Mouse (Mus musculus) neural tube, embryonic 12.5 days (tissue): ENCODE measurements around the gene Txk. TPM values are rescaled to one million over a fixed set of nuclear protein-coding genes. Genes with fewer than 3 reads are reported as not detected.

Experiments used
- ATAC-seq: fragments of 200-750 bp; cut with Nextera tagmentation; 2 replicates; pipeline ENCODE4 v1.8.0; 2017; ENCODE audit warnings: low read depth, mild to moderate bottlenecking, moderate TSS enrichment, moderate library complexity; ENCODE audit not compliant: low FRiP score
- H3K27ac ChIP-seq: fragments of 300-500 bp; sonication (generic); 2 replicates; pipeline ENCODE4 v1.5.1; 2016
- H3K27me3 ChIP-seq: fragments of 300-500 bp; sonication (generic); replicated peaks from 2 replicates; pipeline ENCODE4 v1.6.1; 2016; ENCODE audit warnings: mild to moderate bottlenecking
- H3K36me3 ChIP-seq: fragments of 300-500 bp; sonication (generic); 2 replicates; pipeline ENCODE4 v1.6.1; 2016; ENCODE audit warnings: mild to moderate bottlenecking
- H3K4me1 ChIP-seq: fragments of 300-500 bp; sonication (generic); 2 replicates; pipeline ENCODE4 v1.6.1; 2016
- H3K4me2 ChIP-seq: fragments of 300-500 bp; sonication (generic); replicated peaks from 2 replicates; pipeline ENCODE4 v1.6.1; 2016; ENCODE audit warnings: mild to moderate bottlenecking
- H3K4me3 ChIP-seq: fragments of 300-500 bp; sonication (generic); 2 replicates; pipeline ENCODE4 v1.5.1; 2016
- H3K9ac ChIP-seq: fragments of 300-500 bp; sonication (generic); 2 replicates; pipeline ENCODE4 v1.6.1; 2016; ENCODE audit warnings: mild to moderate bottlenecking
- H3K9me3 ChIP-seq: fragments of 300-500 bp; sonication (generic); 2 replicates; pipeline ENCODE4 v1.6.1; 2016; ENCODE audit warnings: mild to moderate bottlenecking
- WGBS: fragments of 180-500 bp; shearing (Covaris S2); methylation state at CpG from one replicate; pipeline ENCODE4 v1.1.7; 2016; 5-methylcytosine and 5-hydroxymethylcytosine counted together
- polyA plus RNA-seq: library from polyadenylated mRNA; unstranded; fragments of >200 nt; fragmentation: Nextera tagmentation; extraction: Ambion mirVana; gene quantifications from 2 replicates; pipeline ENCODE4 v1.2.1, GENCODE M21; 2016

Gene Txk
- polyA plus RNA-seq = 0.13 TPM in 1 of 2 replicates, not detected in the other

DNA sequence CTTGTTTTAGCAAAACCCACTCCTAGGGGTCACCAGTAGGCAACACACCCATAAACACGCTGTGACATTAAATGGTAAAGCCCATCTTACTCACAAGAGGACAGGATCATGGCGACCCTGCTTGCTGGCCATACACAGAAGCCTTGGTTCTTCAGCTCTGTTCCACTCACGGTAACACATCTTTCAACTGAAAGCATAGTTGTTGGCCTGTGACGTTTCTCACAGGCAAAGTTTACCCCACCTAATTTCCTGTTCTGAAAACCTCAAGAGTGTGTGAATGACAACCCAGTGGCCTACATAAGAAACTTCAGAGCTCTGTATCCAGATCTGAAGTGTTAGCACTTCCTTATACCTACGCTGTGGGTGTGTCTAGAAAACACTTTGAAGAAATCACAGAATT, at the start of gene Txk:
Txk (minus strand) TSS at position 193 of the 400 bp plus-strand sequence.
- 88% methylated on average over 5 of the region's 5 CpGs for WGBS
- ATAC-seq = no peak
- H3K4me2 ChIP-seq = no peak within 1 kb of the TSS
- no peaks in the 10 kb centered on the region for H3K9me3 ChIP-seq
- no peak within 1 kb of the TSS for H3K4me3 ChIP-seq
- H3K27me3 ChIP-seq = no peaks in the 10 kb centered on the region
- H3K27ac ChIP-seq = no peak within 1 kb of the TSS
- no peaks in the 10 kb centered on the region for H3K36me3 ChIP-seq
- H3K4me1 ChIP-seq = no peaks in the 10 kb centered on the region
- no peak within 1 kb of the TSS for H3K9ac ChIP-seq

DNA sequence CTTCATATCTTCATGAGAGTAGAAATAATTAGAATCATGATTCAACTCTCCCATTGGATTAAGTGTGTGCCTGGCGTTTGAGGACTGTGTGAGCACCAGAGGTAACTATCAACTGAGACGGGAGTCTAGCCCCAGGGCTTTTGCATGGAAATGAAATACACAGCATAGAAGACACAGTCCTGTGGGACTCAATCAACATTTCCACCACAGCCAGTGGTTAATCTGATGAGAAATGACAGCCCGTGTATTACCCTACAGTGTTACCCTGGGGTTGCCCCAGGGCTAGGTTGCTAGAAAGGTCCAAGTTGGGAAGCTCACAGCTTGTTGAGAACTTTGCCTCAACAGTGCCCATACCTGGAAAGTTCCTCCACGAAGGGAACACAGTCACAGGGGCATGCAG, 46.0 kb upstream of the Txk start:
- no peak for ATAC-seq
- Histone ChIP-seq H3K27ac (no peak overlapping the region), H3K4me2 (no peak overlapping the region), H3K4me1 (no peaks in the 10 kb centered on the region), H3K9me3 (no peaks in the 10 kb centered on the region), H3K4me3 (no peak overlapping the region), H3K9ac (no peak overlapping the region), H3K36me3 (no peaks in the 10 kb centered on the region), H3K27me3 (no peaks in the 10 kb centered on the region)
- 74% methylated on average over 4 of the region's 4 CpGs for WGBS

DNA sequence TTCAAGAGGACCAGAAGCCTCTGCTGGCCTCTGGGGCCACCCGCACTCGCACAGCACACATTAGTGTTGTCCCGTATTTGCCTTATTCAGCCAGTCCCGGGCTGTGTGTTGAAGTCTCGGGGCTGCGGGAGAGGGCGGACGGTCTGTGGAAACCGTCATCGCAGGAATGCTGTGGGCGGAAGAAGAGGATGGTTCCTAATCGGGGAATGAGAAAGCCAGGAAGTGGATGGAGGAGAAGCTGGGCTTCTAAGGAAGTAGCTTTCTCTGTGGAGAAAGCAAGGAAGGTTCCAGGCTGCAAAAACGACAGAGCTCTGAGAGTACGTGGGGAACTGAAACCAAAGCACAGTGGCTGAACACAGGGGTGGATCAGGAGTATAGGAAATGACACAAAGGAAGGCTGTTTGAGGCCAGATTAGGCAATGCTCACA, 43.6 kb upstream of the Txk start:
- no peak for ATAC-seq
- H3K9ac ChIP-seq = no peak overlapping the region
- H3K36me3 ChIP-seq = no peaks in the 10 kb centered on the region
- no peak overlapping the region for H3K4me3 ChIP-seq
- no peak overlapping the region for H3K27ac ChIP-seq
- H3K9me3 ChIP-seq = no peaks in the 10 kb centered on the region
- H3K27me3 ChIP-seq = no peaks in the 10 kb centered on the region
- no peak overlapping the region for H3K4me2 ChIP-seq
- WGBS = 65% methylated on average over 14 of the region's 14 CpGs
- H3K4me1 ChIP-seq = 0 out of 2 replicates have a peak, but pooled peaks cover 3% of the 10 kb centered on the region

DNA sequence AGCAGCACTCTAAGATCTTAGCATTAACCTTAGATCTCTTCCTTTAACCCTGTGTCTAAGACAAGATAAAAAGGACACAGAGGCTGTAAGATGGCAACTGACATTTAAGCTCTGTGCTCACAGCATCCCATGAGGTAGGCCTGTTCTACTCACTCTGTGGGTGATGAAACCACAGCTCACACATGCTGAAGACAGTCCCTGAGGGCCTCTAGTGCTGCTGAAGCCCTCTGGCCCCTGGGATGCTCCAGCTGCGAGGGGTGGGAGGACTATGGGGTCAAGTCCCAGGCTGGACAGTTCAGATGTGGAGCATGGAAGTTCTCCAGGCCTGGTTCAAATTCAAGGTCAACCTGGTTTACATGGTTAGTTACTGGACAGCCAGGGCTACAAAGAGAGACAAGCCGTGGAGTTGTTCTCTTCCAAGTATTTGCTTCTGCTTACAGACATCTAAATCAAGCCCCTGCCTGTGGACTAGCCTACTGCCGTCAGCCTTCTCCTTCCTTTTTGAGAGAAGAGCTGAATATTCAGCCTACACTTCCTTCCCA, 40.8 kb upstream of the Txk start:
- Histone ChIP-seq H3K9me3 (no peaks in the 10 kb centered on the region), H3K36me3 (no peaks in the 10 kb centered on the region), H3K4me3 (no peak overlapping the region), H3K9ac (no peak overlapping the region), H3K4me2 (no peak overlapping the region), H3K27ac (no peak overlapping the region), H3K4me1 (0 out of 2 replicates have a peak, but pooled peaks cover 3% of the 10 kb centered on the region), H3K27me3 (no peaks in the 10 kb centered on the region)
- WGBS = 86% methylated on average over 3 of the region's 3 CpGs
- no peak for ATAC-seq

DNA sequence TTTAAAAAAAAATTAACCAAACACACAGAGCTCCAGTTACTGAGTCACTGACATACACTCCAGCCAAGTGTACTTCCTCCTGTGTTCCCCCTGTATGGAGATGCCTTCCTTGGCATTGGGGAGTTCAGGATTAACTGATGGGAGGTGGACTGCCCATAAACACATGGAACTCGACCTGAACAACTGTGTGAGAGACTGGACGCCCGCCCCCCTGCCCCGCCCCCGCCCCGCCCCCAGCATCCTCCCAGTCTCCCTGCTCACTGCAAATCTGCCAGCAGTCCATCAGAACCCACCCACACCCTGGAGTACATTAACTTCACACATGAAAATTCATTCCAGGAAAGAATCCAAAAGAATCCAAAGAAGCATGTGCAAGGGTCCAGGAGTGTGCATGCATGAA, 39.2 kb upstream of the Txk start:
- Histone ChIP-seq H3K27ac (no peak overlapping the region), H3K9ac (no peak overlapping the region), H3K4me3 (no peak overlapping the region), H3K9me3 (no peaks in the 10 kb centered on the region), H3K27me3 (no peaks in the 10 kb centered on the region), H3K36me3 (no peaks in the 10 kb centered on the region), H3K4me1 (0 out of 2 replicates have a peak, but pooled peaks cover 3% of the 10 kb centered on the region), H3K4me2 (no peak overlapping the region)
- 17% methylated on average over 6 of the region's 6 CpGs for WGBS
- no peak for ATAC-seq

DNA sequence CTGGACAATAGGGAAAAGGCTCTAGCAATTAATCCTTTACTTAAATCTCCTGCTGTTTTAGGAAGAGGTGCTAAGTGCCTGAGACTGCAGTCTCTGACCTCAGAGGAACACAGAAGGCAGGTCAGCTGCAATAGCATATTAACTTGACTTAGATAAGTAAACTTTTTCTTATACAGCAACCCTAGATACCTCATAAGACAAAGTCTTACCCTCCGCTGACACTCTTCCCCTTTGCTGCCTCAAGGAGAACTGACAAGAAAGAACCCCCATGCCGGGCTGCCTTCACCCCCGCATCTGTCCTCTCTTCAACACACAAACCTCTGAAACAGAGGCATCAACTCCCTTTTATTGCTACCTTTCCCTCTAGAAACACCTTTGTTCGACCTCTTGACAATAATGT, 38.8 kb upstream of the Txk start:
- 39% methylated on average over 4 of the region's 4 CpGs for WGBS
- no peak overlapping the region for H3K27ac ChIP-seq

DNA sequence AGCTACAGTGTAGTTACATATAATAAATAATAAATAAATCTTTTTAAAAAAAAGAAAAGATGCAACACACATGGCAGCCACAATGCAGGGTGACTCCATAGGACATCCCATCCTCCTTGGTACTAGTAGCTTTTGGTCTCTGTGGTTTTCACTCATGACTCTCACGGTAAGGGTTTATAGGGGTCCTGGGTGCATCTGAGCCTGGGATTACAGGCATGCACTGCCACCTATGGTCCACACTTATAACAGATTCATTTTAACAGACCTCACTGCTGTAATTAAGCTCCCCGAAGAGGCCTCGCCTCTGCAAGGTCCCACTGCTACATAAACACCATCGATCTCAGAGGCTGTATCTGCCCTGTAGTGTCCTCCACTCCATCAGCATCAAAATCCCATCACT, 32.9 kb upstream of the Txk start:
- H3K4me2 ChIP-seq = no peak overlapping the region
- H3K9me3 ChIP-seq = no peaks in the 10 kb centered on the region
- H3K4me3 ChIP-seq = no peak overlapping the region
- H3K4me1 ChIP-seq = no peaks in the 10 kb centered on the region
- 69% methylated on average over 4 of the region's 4 CpGs for WGBS
- no peak overlapping the region for H3K9ac ChIP-seq
- no peak for ATAC-seq
- H3K27ac ChIP-seq = no peak overlapping the region
- no peaks in the 10 kb centered on the region for H3K27me3 ChIP-seq
- no peaks in the 10 kb centered on the region for H3K36me3 ChIP-seq

More for the DNA sequence above, 38.8 kb upstream of the Txk start:
- Histone ChIP-seq H3K27me3 (no peaks in the 10 kb centered on the region), H3K4me1 (0 out of 2 replicates have a peak, but pooled peaks cover 3% of the 10 kb centered on the region), H3K9ac (no peak overlapping the region), H3K4me3 (no peak overlapping the region), H3K4me2 (no peak overlapping the region), H3K9me3 (no peaks in the 10 kb centered on the region), H3K36me3 (no peaks in the 10 kb centered on the region)
- no peak for ATAC-seq

DNA sequence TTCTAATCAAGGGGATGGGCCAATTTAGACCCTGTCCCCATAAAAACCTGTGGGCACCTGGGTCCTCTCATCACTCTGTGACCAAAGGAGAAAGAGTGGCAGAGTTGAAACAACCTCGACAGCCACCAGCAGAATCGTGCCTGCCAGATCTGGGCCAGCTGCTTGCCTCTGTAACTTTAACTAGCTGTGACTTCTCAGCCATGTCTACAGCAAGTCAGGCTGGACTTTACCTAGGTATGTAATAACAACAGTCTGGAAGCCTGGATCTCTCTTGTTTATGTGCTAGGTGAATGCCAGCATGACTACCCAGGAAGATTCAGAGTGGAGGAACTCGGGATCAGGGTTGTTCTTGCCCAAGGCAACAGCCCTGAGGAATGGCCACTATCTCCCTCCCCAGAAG, 32.1 kb upstream of the Txk start:
- no peaks in the 10 kb centered on the region for H3K36me3 ChIP-seq
- H3K9me3 ChIP-seq = no peaks in the 10 kb centered on the region
- H3K9ac ChIP-seq = no peak overlapping the region
- 83% methylated on average over 3 of the region's 3 CpGs for WGBS
- no peaks in the 10 kb centered on the region for H3K4me1 ChIP-seq
- no peaks in the 10 kb centered on the region for H3K27me3 ChIP-seq
- no peak overlapping the region for H3K27ac ChIP-seq
- H3K4me2 ChIP-seq = no peak overlapping the region
- H3K4me3 ChIP-seq = no peak overlapping the region
- no peak for ATAC-seq

DNA sequence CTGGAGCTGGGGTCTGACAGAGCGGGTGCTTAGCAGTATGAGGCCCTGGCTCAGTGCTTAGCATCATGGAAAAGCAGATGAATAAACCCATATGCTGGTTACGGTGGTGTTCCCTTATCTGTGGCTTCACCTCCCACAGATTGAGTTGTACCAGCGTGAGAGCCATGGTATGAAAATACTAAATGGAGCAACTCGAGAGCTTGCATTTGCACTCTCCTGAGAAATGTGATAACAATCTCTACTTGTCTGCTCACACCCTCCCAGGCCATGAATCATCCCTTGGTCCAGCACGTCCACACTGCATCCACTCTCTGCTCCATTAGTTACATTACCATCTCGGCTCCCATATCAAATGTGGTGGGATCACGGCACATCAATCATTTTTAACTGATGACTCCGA, 31.4 kb upstream of the Txk start:
- 76% methylated on average over 8 of the region's 8 CpGs for WGBS
- Histone ChIP-seq H3K27ac (no peak overlapping the region), H3K4me3 (no peak overlapping the region), H3K4me1 (no peaks in the 10 kb centered on the region), H3K9me3 (no peaks in the 10 kb centered on the region), H3K9ac (no peak overlapping the region), H3K27me3 (no peaks in the 10 kb centered on the region), H3K36me3 (no peaks in the 10 kb centered on the region), H3K4me2 (no peak overlapping the region)
- ATAC-seq = no peak

DNA sequence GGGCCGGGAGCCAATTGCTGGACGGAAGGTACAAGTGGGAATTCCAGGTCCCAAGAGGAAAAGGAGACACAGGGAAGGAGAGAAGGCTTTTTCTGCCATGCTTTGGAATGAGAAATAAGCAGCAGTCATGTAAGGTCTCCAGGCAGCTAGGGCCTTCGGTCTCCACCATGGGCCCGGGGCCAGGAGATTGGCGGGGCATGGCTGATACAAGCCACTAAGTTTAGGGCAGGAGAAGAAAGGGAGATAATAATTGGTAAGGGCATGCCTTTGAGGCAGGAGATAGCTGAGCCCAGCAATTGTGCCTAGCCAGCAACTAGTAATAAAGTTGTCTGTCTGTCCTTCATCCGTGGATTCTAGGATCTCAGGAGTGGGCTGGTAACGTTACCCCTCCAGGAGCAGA, 30.5 kb upstream of the Txk start:
- Histone ChIP-seq H3K4me2 (no peak overlapping the region), H3K4me3 (no peak overlapping the region), H3K9me3 (no peaks in the 10 kb centered on the region), H3K27ac (no peak overlapping the region), H3K9ac (no peak overlapping the region), H3K36me3 (no peaks in the 10 kb centered on the region), H3K4me1 (no peaks in the 10 kb centered on the region), H3K27me3 (no peaks in the 10 kb centered on the region)
- ATAC-seq = no peak
- WGBS = 95% methylated on average over 7 of the region's 7 CpGs

DNA sequence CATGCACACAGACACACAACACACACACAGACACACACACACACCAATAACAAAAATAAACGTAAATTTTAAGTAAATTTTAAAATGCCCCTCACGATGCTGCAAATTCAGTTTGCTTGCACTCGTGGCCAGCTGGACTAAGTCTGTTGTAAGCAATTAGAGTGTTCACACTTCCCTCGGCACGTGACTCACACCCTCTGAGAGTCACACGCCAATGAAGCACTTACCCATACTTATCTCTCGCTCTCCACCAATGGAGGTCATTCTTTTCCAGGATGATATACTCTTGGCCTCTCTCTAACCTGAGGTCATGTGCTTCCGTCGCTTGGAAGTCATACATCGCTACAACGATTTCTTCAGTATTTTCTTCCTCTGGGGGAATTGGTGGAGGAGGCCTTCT, 29.2 kb upstream of the Txk start:
- no peak for ATAC-seq
- H3K4me2 ChIP-seq = no peak overlapping the region
- H3K9ac ChIP-seq = no peak overlapping the region
- H3K27ac ChIP-seq = no peak overlapping the region
- H3K27me3 ChIP-seq = no peaks in the 10 kb centered on the region
- no peaks in the 10 kb centered on the region for H3K9me3 ChIP-seq
- no peaks in the 10 kb centered on the region for H3K36me3 ChIP-seq
- no peak overlapping the region for H3K4me3 ChIP-seq
- H3K4me1 ChIP-seq = no peaks in the 10 kb centered on the region
- 86% methylated on average over 11 of the region's 11 CpGs for WGBS

DNA sequence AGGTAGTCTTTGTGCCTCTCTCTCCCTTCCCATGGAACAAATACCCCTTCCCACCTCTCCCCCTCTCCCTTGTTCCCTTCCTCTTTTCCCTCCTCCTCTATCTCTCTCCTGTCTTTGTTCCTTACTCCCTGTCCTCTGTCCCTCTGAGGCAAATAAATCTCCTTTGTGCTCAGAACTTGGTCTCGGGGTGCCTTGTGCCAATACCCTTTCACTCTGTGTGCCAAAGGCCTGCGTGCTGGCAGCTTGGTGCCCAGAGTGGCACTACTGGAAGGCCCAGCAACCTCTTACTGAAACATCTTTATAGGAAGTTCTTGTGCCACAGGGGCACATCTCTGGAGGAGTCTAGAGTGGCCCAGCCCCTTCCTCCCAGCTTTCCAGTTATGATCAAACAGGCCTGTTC, 24.0 kb upstream of the Txk start:
- H3K9ac ChIP-seq = no peak overlapping the region
- H3K9me3 ChIP-seq = no peaks in the 10 kb centered on the region
- H3K27me3 ChIP-seq = no peaks in the 10 kb centered on the region
- H3K4me2 ChIP-seq = no peak overlapping the region
- H3K4me1 ChIP-seq = no peaks in the 10 kb centered on the region
- 85% methylated on average over 2 of the region's 2 CpGs for WGBS
- H3K36me3 ChIP-seq = no peaks in the 10 kb centered on the region
- no peak for ATAC-seq
- no peak overlapping the region for H3K4me3 ChIP-seq
- no peak overlapping the region for H3K27ac ChIP-seq

DNA sequence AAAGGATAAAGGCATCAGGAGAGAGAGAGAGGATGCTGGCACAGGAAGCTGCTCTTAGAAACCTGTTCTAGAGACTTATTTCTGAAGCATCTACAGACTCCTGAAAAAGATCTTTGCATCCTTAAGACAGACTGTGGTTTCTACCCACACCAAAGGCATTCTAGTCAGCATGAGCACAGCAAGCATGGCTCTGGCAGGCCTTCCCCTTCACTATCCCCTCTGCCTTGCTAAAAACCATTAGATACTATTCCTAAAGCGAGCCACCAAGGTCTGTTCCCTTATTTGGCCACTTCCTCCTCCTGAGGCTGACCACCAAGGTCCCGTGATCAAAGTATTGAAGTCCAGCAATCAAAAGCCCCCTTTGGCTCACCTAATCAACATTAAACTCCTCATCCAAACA, 23.6 kb upstream of the Txk start:
- Histone ChIP-seq H3K36me3 (no peaks in the 10 kb centered on the region), H3K27ac (no peak overlapping the region), H3K4me1 (no peaks in the 10 kb centered on the region), H3K4me2 (no peak overlapping the region), H3K27me3 (no peaks in the 10 kb centered on the region), H3K9ac (no peak overlapping the region), H3K9me3 (no peaks in the 10 kb centered on the region), H3K4me3 (no peak overlapping the region)
- WGBS = 79% methylated on average over 2 of the region's 2 CpGs
- no peak for ATAC-seq
